Mouse (Mus musculus): Measurements from ENCODE around the gene Taf1b.

- TF ChIP-seq CTCF (IDR thresholded peaks at IDR 0.05; ENCODE audit: low read depth) (no peak), EP300 (optimal IDR thresholded peaks at IDR 0.05) (no peak)
Measured at GRCm38 (mm10) chr12:24521076-24521475, 22.9 kb downstream of the Taf1b start.
